Mouse (Mus musculus): ENCODE results near the gene Pak6.

- TF ChIP-seq CTCF (IDR thresholded peaks at IDR 0.05; ENCODE audit: insufficient read depth, low read depth, low read length) (no peak), POLR2A (IDR thresholded peaks at IDR 0.05; ENCODE audit: insufficient read depth, low read depth, low read length) (no peak)
Observed at GRCm38 (mm10) chr2:118642431-118642830, 20.7 kb upstream of the Pak6 start.
